Mouse (Mus musculus) embryo, embryonic 11.5 days (tissue): ENCODE results near the gene Chkb.

Experiments used
- DNase-seq: peaks from one replicate; pipeline ENCODE4 v3.0.0-alpha.2; 2012; ENCODE audit warnings: low read depth, low spot score

The Chkb gene

GRCm38 (mm10) chr15:89429352-89430221 is at the start of gene Chkb, which contains the start of the genes C730034F03Rik and Gm44502:
Gene Chkb, minus strand, starts transcription at chr15:89429908.
Gene C730034F03Rik, plus strand, starts transcription at chr15:89429589.
Gene Gm44502, minus strand, starts transcription at chr15:89429696.
- DNase-seq: peak; percentile 84

- DNase-seq: no peak
These were observed 48.9 kb upstream of the Chkb start for GRCm38 (mm10) chr15:89478622-89479021.

- DNase-seq: no peak
These were observed 48.1 kb upstream of the Chkb start for GRCm38 (mm10) chr15:89477806-89478205.

- DNase-seq: no peak
These were observed 47.4 kb upstream of the Chkb start, which contains the start of gene Arsa for GRCm38 (mm10) chr15:89477091-89477491. Gene Arsa, minus strand, starts transcription at chr15:89477425.

- DNase-seq: no peak
These were observed 46.7 kb upstream of the Chkb start for GRCm38 (mm10) chr15:89476475-89476815.

GRCm38 (mm10) chr15:89475611-89476474 is 46.1 kb upstream of the Chkb start:
- DNase-seq: peak; percentile 78

- DNase-seq: no peak
These were observed 45.5 kb upstream of the Chkb start for GRCm38 (mm10) chr15:89475293-89475600.

GRCm38 (mm10) chr15:89474596-89475292 is 45.0 kb upstream of the Chkb start:
- DNase-seq: no peak

- no peak for DNase-seq
These were observed 44.2 kb upstream of the Chkb start for GRCm38 (mm10) chr15:89473921-89474320.

GRCm38 (mm10) chr15:89473370-89473769 is 43.7 kb upstream of the Chkb start:
- DNase-seq: no peak

GRCm38 (mm10) chr15:89471476-89471875 is 41.8 kb upstream of the Chkb start:
- no peak for DNase-seq

GRCm38 (mm10) chr15:89468577-89468976 is 38.9 kb upstream of the Chkb start:
- DNase-seq: no peak

- DNase-seq: no peak
These were observed 35.3 kb upstream of the Chkb start for GRCm38 (mm10) chr15:89465052-89465451.

- DNase-seq: no peak
These were observed 33.9 kb upstream of the Chkb start for GRCm38 (mm10) chr15:89463334-89464235.

GRCm38 (mm10) chr15:89462176-89462575 is 32.5 kb upstream of the Chkb start:
- no peak for DNase-seq

- DNase-seq: no peak
These were observed 31.6 kb upstream of the Chkb start for GRCm38 (mm10) chr15:89461321-89461720.

GRCm38 (mm10) chr15:89460298-89460697 is 30.6 kb upstream of the Chkb start:
- DNase-seq: no peak

GRCm38 (mm10) chr15:89459821-89460220 is 30.1 kb upstream of the Chkb start:
- no peak for DNase-seq

GRCm38 (mm10) chr15:89458942-89459341 is 29.2 kb upstream of the Chkb start:
- DNase-seq: no peak

GRCm38 (mm10) chr15:89455642-89456041 is 25.9 kb upstream of the Chkb start:
- no peak for DNase-seq

GRCm38 (mm10) chr15:89454857-89455256 is 25.1 kb upstream of the Chkb start:
- DNase-seq: no peak
